Comparison of ENCODE assay signal across 27 mouse cellular contexts in the genomic region with DNA sequence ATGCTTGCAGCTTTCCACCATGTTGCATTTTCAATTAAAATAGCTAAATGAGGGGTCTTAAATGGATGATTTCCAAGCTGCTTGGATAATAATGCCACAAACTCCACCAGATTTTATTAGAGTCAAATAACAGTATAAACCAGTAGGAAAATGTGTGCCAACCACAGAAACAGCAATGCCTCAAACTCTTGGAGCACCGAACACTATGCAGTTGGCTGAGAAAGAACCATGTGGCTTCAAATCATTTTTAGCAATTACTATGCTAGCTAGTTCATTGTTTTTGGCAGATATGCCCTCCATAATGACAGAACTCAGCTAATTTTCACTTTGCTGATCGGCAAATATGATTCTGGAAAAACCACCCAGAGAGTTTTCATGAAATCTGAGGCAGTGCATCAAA.
DNase-seq lines count a peak whose midpoint lies in the region; TF ChIP-seq lines count a peak whose summit lies in the region.
"Had no signal": no experiment of that assay in that cellular context is flagged by ENCODE, and none has a peak within 500 bp of the region (broad histone marks: within the 10 kb centered on the region; RNA-seq: fewer than 3 reads in every experiment).

No protein-coding gene starts in this region.

- H3K36me3 ChIP-seq in kidney, adult 2 months (ENCODE audit: control insufficient read depth, insufficient read depth, low read length), result no peaks in the 10 kb centered on the region; the same call in 1 of the 2 replicates
- H3K36me3 ChIP-seq: embryonic facial prominence, embryonic 15.5 days; hindbrain, embryonic 12.5 days; kidney, embryonic 15.5 days; limb, embryonic 12.5 days; liver, embryonic 15.5 days; neural tube, embryonic 15.5 days; stomach, embryonic 15.5 days had no signal

- no peak for DNase-seq in kidney, adult 2 months
- DNase-seq in kidney, postnatal 14 days, result no peak
- peak; percentile 35 for DNase-seq in brain, adult 2 months (ENCODE audit: low read depth, low spot score)
- DNase-seq in brain, embryonic 14.5 days (ENCODE audit: low read depth), result peak; percentile 35
- DNase-seq in layer of hippocampus, postnatal 14 days (ENCODE audit: low spot score in 2 of 2), result peak; percentile 12 to 87
- DNase-seq in Muller cell, postnatal 12 days (ENCODE audit: inconsistent ontology term), result no peak
- DNase-seq in urinary bladder, adult 2 months (ENCODE audit: low spot score), result no peak
- DNase-seq: adrenal gland, adult 8-10 months; B cell, adult 2 months; cerebellum, adult 11-12 months; cerebellum, adult 9-11 months; gastrocnemius, postnatal 25 days; heart, postnatal 36 days; lung, postnatal 14 days; midbrain, embryonic 14.5 days; retina, postnatal 1 day; right cerebral cortex, postnatal 14 days; thymus, postnatal 14 days had no signal

- no peaks in the 10 kb centered on the region for H3K27me3 ChIP-seq in kidney, adult 2 months (replicated peaks; ENCODE audit: control insufficient read depth, insufficient read depth, low read length)
- H3K27me3 ChIP-seq: embryonic facial prominence, embryonic 15.5 days; hindbrain, embryonic 12.5 days; kidney, embryonic 15.5 days; limb, embryonic 12.5 days; liver, embryonic 15.5 days; neural tube, embryonic 15.5 days; stomach, embryonic 15.5 days had no signal

- H3K4me1 ChIP-seq in kidney, adult 2 months (ENCODE audit: control insufficient read depth, insufficient read depth, low read length), result peaks cover 12% of the 10 kb centered on the region; the same call in 1 of the 2 replicates
- H3K4me1 ChIP-seq: embryonic facial prominence, embryonic 15.5 days; hindbrain, embryonic 12.5 days; kidney, embryonic 15.5 days; limb, embryonic 12.5 days; liver, embryonic 15.5 days; neural tube, embryonic 15.5 days; stomach, embryonic 15.5 days had no signal

- TF ChIP-seq CTCF in kidney, adult 2 months (conservative IDR thresholded peaks at IDR 0.05; ENCODE audit: insufficient read depth, insufficient read length, low read depth, low read length), result no peak
- no peak for TF ChIP-seq CTCF in brain, embryonic 14.5 days (IDR thresholded peaks at IDR 0.05; ENCODE audit: borderline replicate concordance, extremely low read depth, insufficient read depth, insufficient read length)

- no peak for TF ChIP-seq POLR2A in kidney, adult 2 months (IDR thresholded peaks at IDR 0.05; ENCODE audit: low read depth, low read length)
- TF ChIP-seq POLR2A in brain, embryonic 14.5 days (IDR thresholded peaks at IDR 0.05; ENCODE audit: borderline replicate concordance, extremely low read depth, insufficient read depth, insufficient read length, poor library complexity, severe bottlenecking), result no peak

- no peak overlapping the region for H3K4me3 ChIP-seq in kidney, adult 2 months (ENCODE audit: insufficient read depth, low read depth, low read length)
- H3K4me3 ChIP-seq: embryonic facial prominence, embryonic 15.5 days; hindbrain, embryonic 12.5 days; kidney, embryonic 15.5 days; left cerebral cortex, adult 2 months; limb, embryonic 12.5 days; liver, embryonic 15.5 days; neural tube, embryonic 15.5 days; stomach, embryonic 15.5 days had no signal

- peak overlapping the region; percentile 50; the same call in 1 of the 2 replicates for H3K27ac ChIP-seq in kidney, adult 2 months (ENCODE audit: insufficient read depth, low read depth, low read length)
- H3K27ac ChIP-seq: embryonic facial prominence, embryonic 15.5 days; hindbrain, embryonic 12.5 days; hindbrain, postnatal 0 days; kidney, embryonic 15.5 days; left cerebral cortex, adult 2 months; limb, embryonic 12.5 days; liver, embryonic 15.5 days; neural tube, embryonic 15.5 days; stomach, embryonic 15.5 days had no signal

- WGBS in kidney, adult 2 months, result 91% methylated on average over 2 of the region's 2 CpGs

Comparison
In these comparisons a context has a peak if more than half of its experiments do, and no peak if none do; other contexts are left out.
1. DNase-seq: peak in brain, adult 2 months (single experiment), brain, embryonic 14.5 days (single experiment) and layer of hippocampus, postnatal 14 days (2 of 2); none in kidney, adult 2 months (single experiment), kidney, postnatal 14 days (single experiment), Muller cell, postnatal 12 days (single experiment) and urinary bladder, adult 2 months (single experiment).